20 mouse cellular contexts compared by ENCODE assay signal in genomic region chr11:108064401-108064800, GRCm38 (mm10).
A peak's percentile ranks its signal among the peaks of the same experiment; 100 is the strongest.
DNase-seq lines count a peak whose midpoint lies in the region; ATAC-seq and TF ChIP-seq lines count a peak whose summit lies in the region.
"Had no signal": no experiment of that assay in that cellular context is flagged by ENCODE, and none has a peak within 500 bp of the region (broad histone marks: within the 10 kb centered on the region; RNA-seq: fewer than 3 reads in every experiment).

No protein-coding gene starts in this region.

- H3K4me2 ChIP-seq in lung, postnatal 0 days (replicated peaks; ENCODE audit: low read depth, low read length): no peak overlapping the region
- H3K4me2 ChIP-seq: embryonic facial prominence, embryonic 15.5 days; liver, embryonic 11.5 days; lung, embryonic 15.5 days; neural tube, embryonic 12.5 days had no signal

- peak; percentile 16 to 27 for DNase-seq in adrenal gland, adult (ENCODE audit: inconsistent age in 2 of 2, low spot score in 1 of 2)
- DNase-seq in adrenal gland, postnatal 36 days: no peak
- peak in 1 of 2 experiments; percentile 9 for DNase-seq in heart, adult 2 months
- DNase-seq in heart, postnatal 25 days (ENCODE audit: low spot score): no peak
- peak; percentile 16 for DNase-seq in lung, postnatal 0 days (ENCODE audit: low spot score)
- no peak for DNase-seq in lung, adult 2 months
- no peak for DNase-seq in T-cell, adult 2 months (ENCODE audit: low spot score)
- DNase-seq: adrenal gland, postnatal 25 days; cerebellum, adult 9-11 months; kidney, adult 18-20 months; kidney, postnatal 25 days; thymus, adult 2 months had no signal

- H3K9me3 ChIP-seq in lung, postnatal 0 days (ENCODE audit: low read length): no peaks in the 10 kb centered on the region
- H3K9me3 ChIP-seq: embryonic facial prominence, embryonic 15.5 days; heart, embryonic 10.5 days; limb, embryonic 10.5 days; lung, embryonic 15.5 days; neural tube, embryonic 12.5 days had no signal

- H3K79me2 ChIP-seq in heart, adult 2 months (replicated peaks; ENCODE audit: control insufficient read depth, insufficient read depth, low read length): no peaks in the 10 kb centered on the region

- no peak for TF ChIP-seq CTCF in heart, adult 2 months (IDR thresholded peaks at IDR 0.05)
- no peak for TF ChIP-seq CTCF in lung, postnatal 0 days (IDR thresholded peaks at IDR 0.05)
- TF ChIP-seq CTCF in lung, adult 2 months (IDR thresholded peaks at IDR 0.05; ENCODE audit: insufficient read depth, low read length): no peak

- H3K4me1 ChIP-seq in heart, adult 2 months (ENCODE audit: control insufficient read depth, insufficient read depth, low read length): peaks cover 9% of the 10 kb centered on the region
- 0 out of 2 replicates have a peak, but pooled peaks cover 5% of the 10 kb centered on the region for H3K4me1 ChIP-seq in lung, postnatal 0 days (ENCODE audit: insufficient read depth, low read depth, low read length)
- H3K4me1 ChIP-seq in lung, adult 2 months (ENCODE audit: control insufficient read depth, insufficient read depth, low read length): peaks cover 4% of the 10 kb centered on the region
- 0 out of 2 replicates have a peak, but pooled peaks cover 2% of the 10 kb centered on the region for H3K4me1 ChIP-seq in brown adipose tissue, adult 24 weeks (ENCODE audit: control insufficient read depth, insufficient read depth, insufficient read length, low read length)
- H3K4me1 ChIP-seq: embryonic facial prominence, embryonic 15.5 days; heart, embryonic 10.5 days; limb, embryonic 10.5 days; lung, embryonic 15.5 days; neural tube, embryonic 12.5 days had no signal

- ATAC-seq in lung, postnatal 0 days: no peak
- ATAC-seq: hindbrain, postnatal 0 days had no signal

- no peak overlapping the region for H3K27ac ChIP-seq in heart, adult 2 months
- no peak overlapping the region for H3K27ac ChIP-seq in lung, postnatal 0 days (ENCODE audit: low read length)
- H3K27ac ChIP-seq in brown adipose tissue, adult 24 weeks (replicated peaks; ENCODE audit: low read depth, low read length): peak overlapping the region; percentile 36; the same call in 1 of the 2 replicates
- H3K27ac ChIP-seq: embryonic facial prominence, embryonic 15.5 days; heart, embryonic 10.5 days; hindbrain, postnatal 0 days; limb, embryonic 10.5 days; lung, embryonic 15.5 days; neural tube, embryonic 12.5 days had no signal

- TF ChIP-seq POLR2A in heart, adult 2 months (IDR thresholded peaks at IDR 0.05; ENCODE audit: insufficient read depth, low read depth, low read length): 0 out of 2 replicates have a peak, but pooled peaks have one; percentile 27
- TF ChIP-seq POLR2A in lung, adult 2 months (IDR thresholded peaks at IDR 0.05; ENCODE audit: borderline replicate concordance, extremely low read depth, low read depth, low read length): no peak

- intact Hi-C loops in heart, adult 2 months (cut with DNase I): no loop called here
- intact Hi-C loops in heart, postnatal 25 days (cut with DNase I): no loop called here

- H3K36me3 ChIP-seq in heart, adult 2 months (ENCODE audit: control insufficient read depth, insufficient read depth, low read length): no peaks in the 10 kb centered on the region
- no peaks in the 10 kb centered on the region for H3K36me3 ChIP-seq in lung, postnatal 0 days (ENCODE audit: insufficient read depth, low read length)
- H3K36me3 ChIP-seq: embryonic facial prominence, embryonic 15.5 days; heart, embryonic 10.5 days; limb, embryonic 10.5 days; lung, embryonic 15.5 days; neural tube, embryonic 12.5 days had no signal

- no peak for TF ChIP-seq EP300 in heart, adult 2 months (IDR thresholded peaks at IDR 0.05; ENCODE audit: insufficient read depth, low read depth, low read length)
- no peak for TF ChIP-seq EP300 in lung, postnatal 0 days (IDR thresholded peaks at IDR 0.05)

- no peak overlapping the region for H3K4me3 ChIP-seq in heart, adult 2 months
- no peak overlapping the region for H3K4me3 ChIP-seq in lung, postnatal 0 days (ENCODE audit: low read depth, low read length)
- no peak overlapping the region for H3K4me3 ChIP-seq in lung, adult 2 months (replicated peaks; ENCODE audit: extremely low read depth, low read depth, low read length)
- no peak overlapping the region for H3K4me3 ChIP-seq in brown adipose tissue, adult 24 weeks (ENCODE audit: insufficient read depth, low read depth, low read length)
- H3K4me3 ChIP-seq: embryonic facial prominence, embryonic 15.5 days; heart, embryonic 10.5 days; limb, embryonic 10.5 days; lung, embryonic 15.5 days; neural tube, embryonic 12.5 days had no signal

- 36% methylated on average over 3 of the region's 3 CpGs for WGBS in heart, adult 2 months
- 67% methylated on average over 3 of the region's 3 CpGs for WGBS in lung, postnatal 0 days
- 48% methylated on average over 3 of the region's 3 CpGs for WGBS in lung, adult 2 months

- H3K9ac ChIP-seq in heart, adult 2 months (ENCODE audit: low read depth, low read length): no peak overlapping the region
- H3K9ac ChIP-seq in lung, postnatal 0 days (replicated peaks; ENCODE audit: low read depth): no peak overlapping the region
- H3K9ac ChIP-seq: embryonic facial prominence, embryonic 15.5 days; lung, embryonic 15.5 days; neural tube, embryonic 12.5 days had no signal

- no peaks in the 10 kb centered on the region for H3K27me3 ChIP-seq in heart, adult 2 months (ENCODE audit: control insufficient read depth, insufficient read depth, low read length)
- H3K27me3 ChIP-seq in lung, postnatal 0 days (replicated peaks; ENCODE audit: insufficient read depth, low read length): no peaks in the 10 kb centered on the region
- H3K27me3 ChIP-seq: embryonic facial prominence, embryonic 15.5 days; lung, embryonic 15.5 days; neural tube, embryonic 12.5 days had no signal

Comparison
In these comparisons a context has a peak if more than half of its experiments do, and no peak if none do; other contexts are left out.
1. DNase-seq: peak in adrenal gland, adult (2 of 2) and lung, postnatal 0 days (single experiment); none in adrenal gland, postnatal 36 days (0 of 2), heart, postnatal 25 days (single experiment), lung, adult 2 months (single experiment) and T-cell, adult 2 months (single experiment).